Mouse (Mus musculus) bone marrow, adult 2 months (tissue): ENCODE results near the gene Vsig10.

ENCODE experiments used
- CTCF ChIP-seq: fragments of 200-500 bp; IDR thresholded peaks from 2 replicates; pipeline ENCODE4 v1.5.1; 2011; ENCODE audit warnings: low read length, control low read depth; ENCODE audit not compliant: control insufficient read depth, insufficient read depth
- POLR2A ChIP-seq: fragments of 200-500 bp; IDR thresholded peaks from 2 replicates; pipeline ENCODE4 v1.6.1; 2011; ENCODE audit warnings: low read depth, mild to moderate bottlenecking, control low read depth, low read length, borderline replicate concordance; ENCODE audit not compliant: control insufficient read depth

GRCm38 (mm10) chr5:117346281-117346680 is 27.4 kb downstream of the Vsig10 start:
- TF ChIP-seq POLR2A (no peak), CTCF (no peak)
